Mouse (Mus musculus): ENCODE data around the gene Gm20708. TPM values are rescaled to one million over a fixed set of nuclear protein-coding genes. Genes with fewer than 3 reads are reported as not detected.

The Gm20708 gene
- polyA plus RNA-seq, 1 experiment from 2014 or later, result 0.27 TPM

DNA sequence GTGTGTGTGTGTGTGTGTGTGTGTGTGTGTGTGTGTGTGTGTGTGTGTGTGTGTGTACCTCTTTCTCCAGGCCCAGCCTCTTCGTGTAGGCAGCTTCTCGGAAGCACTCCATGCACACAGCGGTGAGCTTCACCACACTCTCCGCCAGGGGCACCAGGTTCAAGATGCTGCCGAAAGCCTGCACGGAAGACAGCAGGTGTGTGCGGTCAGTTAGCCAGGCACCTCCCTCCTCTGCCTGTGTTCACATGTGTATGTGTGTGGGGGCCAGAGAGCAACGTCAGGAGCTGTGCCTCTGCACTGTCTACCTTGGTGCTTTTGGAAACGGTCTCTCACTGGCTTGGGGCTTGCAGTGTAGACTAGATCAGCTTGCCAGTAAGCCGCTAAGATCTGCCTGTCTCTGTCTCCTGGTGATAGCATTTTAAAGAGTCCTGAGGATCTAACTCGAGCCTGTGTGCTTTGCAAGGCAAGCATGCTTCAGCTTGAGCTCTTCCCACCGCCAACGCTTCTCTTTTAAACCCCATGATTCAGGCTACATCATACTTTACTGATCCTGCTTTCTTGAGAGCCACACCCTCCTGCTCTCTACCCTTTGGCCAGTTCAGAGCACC is 7.0 kb downstream of the Gm20708 start:
- Histone ChIP-seq H3K9ac (no peak overlapping the region), H3K9me3 (replicated peaks) (no peaks in the 10 kb centered on the region), H3K27me3 (replicated peaks) (no peaks in the 10 kb centered on the region), H3K4me3 (no peak overlapping the region), H3K36me3 (peaks cover 100% of the 10 kb centered on the region), H3K4me1 (peaks cover 76% of the 10 kb centered on the region), H3K4me2 (no peak overlapping the region), H3K27ac (peak overlapping the region; percentile 63)
- ATAC-seq, result no peak
- 80% methylated on average over 13 of the region's 13 CpGs for WGBS (ENCODE audit: insufficient replicate concordance)

DNA sequence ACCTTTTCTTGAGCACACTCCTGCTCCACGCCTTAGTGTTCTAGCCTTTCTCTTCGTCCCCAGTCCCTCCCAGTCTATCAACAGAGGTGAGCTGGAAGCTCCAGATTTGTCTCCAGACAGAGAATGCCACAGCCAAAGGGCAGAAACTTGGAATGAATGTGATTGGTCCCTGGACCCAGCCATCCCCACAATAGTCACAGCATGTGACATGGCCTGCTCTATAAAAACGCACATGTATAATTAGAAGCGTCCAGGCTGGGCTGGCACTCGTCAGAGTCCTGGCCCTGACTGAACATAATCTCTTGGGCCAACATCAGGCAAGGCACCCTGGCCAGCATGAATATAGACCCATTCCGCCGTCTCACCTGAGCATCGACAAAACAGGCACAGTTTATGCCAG is 9.6 kb downstream of the Gm20708 start:
- H3K9me3 ChIP-seq (replicated peaks), result no peaks in the 10 kb centered on the region
- H3K4me1 ChIP-seq, result peaks cover 76% of the 10 kb centered on the region
- no peak overlapping the region for H3K4me3 ChIP-seq
- H3K27ac ChIP-seq, result peak overlapping the region; percentile 15; the same call in 1 of the 2 replicates
- no peaks in the 10 kb centered on the region for H3K27me3 ChIP-seq (replicated peaks)
- no peak overlapping the region for H3K9ac ChIP-seq
- H3K36me3 ChIP-seq, result peaks cover 100% of the 10 kb centered on the region
- no peak overlapping the region for H3K4me2 ChIP-seq
- ATAC-seq, result no peak
- WGBS (ENCODE audit: insufficient replicate concordance), result 82% methylated on average over 8 of the region's 8 CpGs

DNA sequence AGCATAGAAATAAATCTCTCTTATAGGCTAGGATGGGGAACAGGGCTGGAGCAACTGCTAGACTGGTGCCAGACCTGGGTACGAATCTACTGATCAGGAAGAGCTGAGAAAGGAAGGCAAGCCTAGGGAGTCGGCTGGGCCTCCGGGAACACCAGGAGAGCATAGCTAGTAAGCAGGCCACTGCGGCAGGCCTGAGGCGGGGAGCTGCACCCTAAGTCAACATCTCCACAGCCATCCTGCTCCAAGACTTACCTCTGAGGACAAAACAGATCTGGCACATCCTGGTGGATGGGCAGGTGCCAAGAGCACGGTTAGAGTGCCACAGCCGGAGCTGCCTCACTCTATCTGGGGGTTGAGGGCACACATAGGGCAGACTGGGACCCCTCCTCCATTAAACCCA is 10.7 kb downstream of the Gm20708 start:
- Histone ChIP-seq H3K4me1 (peaks cover 73% of the 10 kb centered on the region), H3K27ac (no peak overlapping the region), H3K9me3 (replicated peaks) (no peaks in the 10 kb centered on the region), H3K4me2 (no peak overlapping the region), H3K36me3 (peaks cover 92% of the 10 kb centered on the region), H3K4me3 (no peak overlapping the region), H3K27me3 (replicated peaks) (no peaks in the 10 kb centered on the region), H3K9ac (no peak overlapping the region)
- WGBS (ENCODE audit: insufficient replicate concordance), result 86% methylated on average over 7 of the region's 7 CpGs
- no peak for ATAC-seq

DNA sequence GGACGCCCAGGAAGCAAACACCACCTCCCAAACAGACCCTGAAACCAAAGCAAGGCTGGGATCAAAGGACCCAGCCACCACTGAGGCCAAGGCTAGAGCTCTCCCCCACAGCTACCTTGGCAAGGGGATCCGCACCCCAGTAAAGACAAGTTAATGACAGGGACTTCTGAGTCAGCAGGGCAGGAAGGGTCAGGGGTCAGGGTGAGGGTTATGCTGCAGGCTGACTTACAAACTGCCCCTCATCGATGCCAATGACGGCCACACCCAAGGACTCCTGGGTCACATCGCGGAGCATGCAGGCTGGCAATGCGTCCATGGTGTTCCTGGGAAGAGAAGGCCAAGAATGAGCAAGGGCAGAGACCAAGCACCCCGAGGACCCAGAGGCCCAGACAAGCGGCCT is 12.4 kb downstream of the Gm20708 start:
- Histone ChIP-seq H3K27ac (peak overlapping the region; percentile 54), H3K9ac (no peak overlapping the region), H3K27me3 (replicated peaks) (no peaks in the 10 kb centered on the region), H3K4me1 (peaks cover 75% of the 10 kb centered on the region), H3K9me3 (replicated peaks) (no peaks in the 10 kb centered on the region), H3K4me2 (no peak overlapping the region), H3K36me3 (peaks cover 75% of the 10 kb centered on the region), H3K4me3 (no peak overlapping the region)
- WGBS (ENCODE audit: insufficient replicate concordance), result 85% methylated on average over 9 of the region's 9 CpGs
- no peak for ATAC-seq

DNA sequence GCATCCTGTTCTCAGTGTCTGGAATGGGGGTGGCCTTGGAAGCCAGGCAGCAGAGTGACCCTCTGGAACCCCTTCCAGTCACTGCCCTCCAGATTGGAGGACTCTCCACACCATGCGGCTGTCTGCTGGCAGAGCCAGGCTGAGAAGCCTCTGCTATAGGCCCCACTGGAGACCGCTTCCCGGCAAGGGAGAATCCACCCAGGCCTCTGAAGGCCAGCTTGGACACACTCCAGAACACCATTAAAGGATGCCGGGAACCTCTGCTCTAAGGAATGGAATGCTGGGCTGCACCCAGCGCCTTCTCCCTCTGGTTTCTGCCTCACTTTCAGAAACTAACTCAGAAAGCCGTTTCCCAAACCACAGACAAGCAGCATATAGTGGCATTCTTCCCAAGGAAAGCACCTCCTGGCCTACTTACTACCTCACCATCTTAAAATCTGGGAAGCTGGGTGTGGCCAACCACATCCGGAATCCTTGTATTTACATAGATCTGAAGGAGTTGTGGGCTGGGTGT is 13.3 kb downstream of the Gm20708 start:
- Histone ChIP-seq H3K4me3 (no peak overlapping the region), H3K27me3 (replicated peaks) (no peaks in the 10 kb centered on the region), H3K4me2 (no peak overlapping the region; the same call in none of the 2 replicates), H3K9me3 (replicated peaks) (no peaks in the 10 kb centered on the region), H3K4me1 (peaks cover 75% of the 10 kb centered on the region), H3K36me3 (peaks cover 66% of the 10 kb centered on the region), H3K9ac (no peak overlapping the region), H3K27ac (peak overlapping the region; percentile 54; the same call in 1 of the 2 replicates)
- ATAC-seq, result no peak
- 87% methylated on average over 7 of the region's 7 CpGs for WGBS (ENCODE audit: insufficient replicate concordance)

DNA sequence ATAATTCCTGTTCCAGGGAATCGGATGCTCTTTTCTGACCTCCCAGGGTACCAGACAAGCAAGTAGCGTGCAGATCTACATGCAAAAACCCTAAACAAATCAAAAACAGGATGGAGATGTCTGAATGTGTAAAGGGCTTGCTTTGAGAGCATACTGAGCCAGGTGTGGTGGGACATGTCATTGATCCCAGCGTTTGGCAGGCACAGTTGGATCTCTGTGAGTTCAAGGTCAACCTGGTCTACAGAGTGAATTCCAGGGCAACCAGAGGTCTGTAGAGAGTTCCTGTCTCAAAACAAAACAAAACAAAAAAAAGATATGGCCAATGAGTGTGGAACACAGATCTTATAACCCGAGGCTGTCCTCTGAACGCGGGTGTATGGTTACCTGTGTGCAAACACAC is 13.9 kb downstream of the Gm20708 start:
- WGBS (ENCODE audit: insufficient replicate concordance), result 91% methylated on average over 6 of the region's 6 CpGs
- Histone ChIP-seq H3K36me3 (peaks cover 60% of the 10 kb centered on the region), H3K27me3 (replicated peaks) (no peaks in the 10 kb centered on the region), H3K27ac (peak overlapping the region; percentile 54; the same call in 1 of the 2 replicates), H3K9me3 (replicated peaks) (no peaks in the 10 kb centered on the region), H3K4me3 (peak overlapping the region; percentile 83; the same call in 1 of the 2 replicates), H3K4me2 (peak overlapping the region; percentile 82), H3K9ac (0 out of 2 replicates have a peak overlapping the region, but pooled peaks have one; percentile 94), H3K4me1 (peaks cover 75% of the 10 kb centered on the region)
- ATAC-seq, result no peak

DNA sequence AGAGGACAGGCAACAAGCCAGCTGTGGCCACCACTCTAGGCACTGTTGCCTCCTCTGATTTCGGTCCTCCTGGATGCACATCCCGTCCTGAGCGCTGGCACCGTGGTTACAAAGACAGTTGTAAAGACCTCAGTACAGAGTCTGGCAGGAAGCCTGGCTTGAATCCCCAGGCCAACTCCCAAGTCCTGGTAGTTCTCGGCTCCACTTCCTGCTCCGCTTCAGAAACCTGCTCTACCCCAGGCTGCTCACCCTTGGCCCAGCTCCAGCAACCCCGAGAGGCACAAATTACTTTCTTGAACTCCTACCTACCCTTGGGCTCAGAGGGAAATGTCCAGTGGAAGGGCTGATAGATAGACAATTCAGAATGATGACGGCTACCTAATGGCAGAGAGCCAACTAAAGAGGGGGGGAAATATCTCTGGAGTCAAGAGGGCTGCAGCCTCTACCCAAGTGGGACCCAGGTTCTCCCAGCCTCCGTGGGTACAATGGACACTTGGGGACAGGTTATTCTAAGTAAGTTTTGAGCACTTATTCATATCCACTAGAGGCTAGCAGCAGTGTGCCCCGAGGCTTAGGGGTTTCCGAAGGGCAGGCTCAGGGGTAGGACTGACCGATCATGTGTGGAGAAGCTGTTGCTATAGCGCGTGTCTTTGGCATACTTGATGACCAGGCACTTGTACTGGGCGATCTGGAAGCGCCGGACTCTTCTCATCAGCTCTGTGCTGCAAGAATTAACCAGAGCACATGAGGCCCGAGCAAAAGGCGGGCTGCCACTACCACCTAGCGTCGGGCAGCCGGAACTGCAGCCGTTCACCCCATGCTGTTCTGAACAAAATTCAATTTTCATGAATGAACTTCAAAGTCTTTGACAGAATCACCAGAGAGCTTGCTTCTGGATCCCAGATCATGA is 14.8 kb downstream of the Gm20708 start:
- peaks cover 51% of the 10 kb centered on the region for H3K36me3 ChIP-seq
- H3K27ac ChIP-seq, result peak overlapping the region; percentile 95
- H3K9ac ChIP-seq, result peak overlapping the region; percentile 94
- H3K4me3 ChIP-seq, result peak overlapping the region; percentile 83
- H3K9me3 ChIP-seq (replicated peaks), result no peaks in the 10 kb centered on the region
- 20% methylated on average over 23 of the region's 23 CpGs for WGBS (ENCODE audit: insufficient replicate concordance)
- peak overlapping the region; percentile 82 for H3K4me2 ChIP-seq
- peak; percentile 61 for ATAC-seq
- peaks cover 78% of the 10 kb centered on the region for H3K4me1 ChIP-seq
- H3K27me3 ChIP-seq (replicated peaks), result no peaks in the 10 kb centered on the region

DNA sequence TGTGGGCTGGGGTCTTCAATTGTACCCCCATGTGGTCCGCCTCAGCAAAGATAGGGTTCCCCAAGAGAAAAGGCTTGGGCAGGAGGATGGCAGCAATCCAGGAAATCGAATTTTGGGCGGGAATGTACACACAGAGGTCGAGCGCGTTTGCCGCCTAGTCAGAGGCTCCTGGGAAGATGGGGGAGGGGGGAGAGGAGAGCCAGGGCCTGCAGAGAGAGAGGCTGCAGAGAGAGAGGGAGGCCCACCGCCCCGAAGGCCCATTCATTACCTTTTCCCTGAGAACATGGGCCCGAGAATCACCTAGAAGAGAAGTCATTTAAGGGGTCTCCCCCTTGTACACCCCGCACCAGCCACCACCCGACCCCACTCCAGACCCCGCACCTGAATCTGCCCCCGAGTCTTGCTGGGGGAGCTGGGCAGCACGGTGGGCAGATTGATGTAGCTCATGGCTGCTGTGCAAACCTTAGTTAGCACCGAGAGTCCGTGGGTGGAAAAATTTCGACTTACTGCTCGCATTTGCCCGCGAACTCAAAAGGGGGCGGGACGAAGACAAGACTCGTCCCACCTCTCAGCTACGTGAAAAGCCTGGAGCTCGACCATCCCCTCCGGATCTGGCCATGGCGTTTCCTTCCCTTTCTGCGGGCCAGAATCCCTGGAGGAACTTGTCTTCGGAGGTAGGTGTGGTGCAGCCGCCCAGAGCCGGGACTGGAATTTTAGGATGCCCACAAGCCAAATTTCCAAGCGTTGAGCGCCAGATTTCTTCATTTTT is 16.0 kb downstream of the Gm20708 start, which contains the start of the genes Afmid and Tk1:
TSS of gene Afmid (plus strand) at position 592 of the 769 bp plus-strand sequence.
TSS of gene Tk1 (minus strand) at position 760 of the 769 bp plus-strand sequence.
- Histone ChIP-seq H3K27ac (peak within 1 kb of the TSS; percentile 95), H3K27me3 (replicated peaks) (no peaks in the 10 kb centered on the region), H3K9me3 (replicated peaks) (no peaks in the 10 kb centered on the region), H3K36me3 (peaks cover 39% of the 10 kb centered on the region), H3K4me2 (peak within 1 kb of the TSS; percentile 82), H3K4me1 (peaks cover 85% of the 10 kb centered on the region), H3K4me3 (peak within 1 kb of the TSS; percentile 83), H3K9ac (peak within 1 kb of the TSS; percentile 94)
- peak; percentile 67 for ATAC-seq
- 0% methylated on average over 34 of the region's 34 CpGs for WGBS (ENCODE audit: insufficient replicate concordance)

DNA sequence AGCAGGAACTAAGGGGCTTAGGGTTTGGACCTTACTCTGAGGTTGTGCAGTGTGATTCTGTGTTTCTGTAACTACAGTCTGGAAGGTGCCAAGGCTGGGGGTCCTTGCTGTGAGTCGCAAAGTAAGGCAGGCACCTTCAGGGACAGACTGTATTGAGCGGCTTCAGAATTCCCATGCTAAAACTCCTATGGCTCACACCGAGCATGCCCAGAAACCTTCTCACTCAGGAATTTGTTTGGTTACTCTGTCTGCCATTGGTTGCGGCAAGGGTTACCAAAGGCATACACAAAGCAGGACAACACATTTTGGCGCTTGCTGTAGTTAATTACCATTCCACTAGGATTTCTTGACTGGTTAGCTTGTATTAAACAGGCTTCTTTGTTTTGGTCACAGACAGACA is 16.7 kb downstream of the Gm20708 start:
- Histone ChIP-seq H3K9me3 (replicated peaks) (no peaks in the 10 kb centered on the region), H3K4me1 (peaks cover 91% of the 10 kb centered on the region), H3K4me3 (peak overlapping the region; percentile 83), H3K4me2 (peak overlapping the region; percentile 82), H3K36me3 (peaks cover 32% of the 10 kb centered on the region), H3K27ac (peak overlapping the region; percentile 95), H3K27me3 (replicated peaks) (no peaks in the 10 kb centered on the region), H3K9ac (peak overlapping the region; percentile 94)
- 36% methylated on average over 5 of the region's 5 CpGs for WGBS (ENCODE audit: insufficient replicate concordance)
- ATAC-seq, result no peak

DNA sequence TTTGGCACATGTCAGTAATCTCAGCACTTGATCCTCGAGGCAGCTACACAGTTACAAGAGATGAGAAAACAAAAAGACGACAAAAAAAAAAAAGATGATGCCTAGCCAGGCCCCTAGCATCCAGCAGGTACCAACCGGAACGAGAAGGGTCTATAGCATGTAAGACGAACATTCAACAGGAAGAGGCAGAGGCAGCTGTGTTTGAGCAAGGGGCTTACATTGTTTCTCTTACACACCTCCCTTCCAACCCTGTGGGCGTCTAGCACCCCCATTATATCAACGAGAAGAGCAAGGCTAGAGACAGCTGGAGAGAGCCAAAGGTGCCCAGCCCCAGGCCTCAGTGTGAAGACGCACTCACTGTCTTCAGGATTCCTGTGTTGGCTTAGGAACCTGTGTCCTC is 17.4 kb downstream of the Gm20708 start:
- H3K36me3 ChIP-seq, result peaks cover 25% of the 10 kb centered on the region
- WGBS (ENCODE audit: insufficient replicate concordance), result 65% methylated on average over 8 of the region's 8 CpGs
- H3K4me1 ChIP-seq, result peaks cover 93% of the 10 kb centered on the region
- peak overlapping the region; percentile 83; the same call in 1 of the 2 replicates for H3K4me3 ChIP-seq
- peak overlapping the region; percentile 87 for H3K27ac ChIP-seq
- no peaks in the 10 kb centered on the region for H3K9me3 ChIP-seq (replicated peaks)
- peak overlapping the region; percentile 82 for H3K4me2 ChIP-seq
- no peak for ATAC-seq
- no peaks in the 10 kb centered on the region for H3K27me3 ChIP-seq (replicated peaks)
- H3K9ac ChIP-seq, result no peak overlapping the region

DNA sequence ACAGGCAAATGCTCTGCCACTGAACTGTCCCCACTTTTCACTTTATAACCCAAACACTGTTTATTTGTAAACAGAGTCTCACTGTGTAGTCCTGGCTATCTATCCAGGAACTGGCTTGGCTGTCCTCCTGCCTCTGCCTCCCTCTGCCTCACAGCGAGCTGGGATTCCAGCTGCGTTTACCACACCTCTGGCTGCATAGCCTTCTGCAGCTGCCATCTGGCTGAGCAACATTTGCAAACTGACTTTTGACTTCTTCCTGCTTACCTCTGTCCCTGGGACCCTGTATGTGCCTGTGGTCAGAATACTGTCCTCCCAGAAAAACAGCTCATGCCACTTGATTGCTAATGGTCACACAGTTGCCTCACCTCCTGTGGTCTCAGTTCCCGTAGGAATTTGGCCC is 17.9 kb downstream of the Gm20708 start:
- Histone ChIP-seq H3K4me3 (no peak overlapping the region), H3K9me3 (replicated peaks) (no peaks in the 10 kb centered on the region), H3K36me3 (peaks cover 20% of the 10 kb centered on the region), H3K4me2 (peak overlapping the region; percentile 82), H3K9ac (peak overlapping the region; percentile 12; the same call in 1 of the 2 replicates), H3K4me1 (peaks cover 92% of the 10 kb centered on the region), H3K27me3 (replicated peaks) (no peaks in the 10 kb centered on the region), H3K27ac (peak overlapping the region; percentile 87; the same call in 1 of the 2 replicates)
- WGBS (ENCODE audit: insufficient replicate concordance), result 54% methylated on average over 3 of the region's 3 CpGs
- no peak for ATAC-seq

Data from liver, embryonic 12.5 days (tissue).